Mouse (Mus musculus) thymus, postnatal 10 days (tissue): Measurements from ENCODE around the gene Hephl1.

Experiments used
- DNase-seq, 2 experiments: peaks; one replicate each; pipeline ENCODE4 v3.0.0; 2021; ENCODE audit warnings: low spot score in 2 of 2

The Hephl1 gene

DNA sequence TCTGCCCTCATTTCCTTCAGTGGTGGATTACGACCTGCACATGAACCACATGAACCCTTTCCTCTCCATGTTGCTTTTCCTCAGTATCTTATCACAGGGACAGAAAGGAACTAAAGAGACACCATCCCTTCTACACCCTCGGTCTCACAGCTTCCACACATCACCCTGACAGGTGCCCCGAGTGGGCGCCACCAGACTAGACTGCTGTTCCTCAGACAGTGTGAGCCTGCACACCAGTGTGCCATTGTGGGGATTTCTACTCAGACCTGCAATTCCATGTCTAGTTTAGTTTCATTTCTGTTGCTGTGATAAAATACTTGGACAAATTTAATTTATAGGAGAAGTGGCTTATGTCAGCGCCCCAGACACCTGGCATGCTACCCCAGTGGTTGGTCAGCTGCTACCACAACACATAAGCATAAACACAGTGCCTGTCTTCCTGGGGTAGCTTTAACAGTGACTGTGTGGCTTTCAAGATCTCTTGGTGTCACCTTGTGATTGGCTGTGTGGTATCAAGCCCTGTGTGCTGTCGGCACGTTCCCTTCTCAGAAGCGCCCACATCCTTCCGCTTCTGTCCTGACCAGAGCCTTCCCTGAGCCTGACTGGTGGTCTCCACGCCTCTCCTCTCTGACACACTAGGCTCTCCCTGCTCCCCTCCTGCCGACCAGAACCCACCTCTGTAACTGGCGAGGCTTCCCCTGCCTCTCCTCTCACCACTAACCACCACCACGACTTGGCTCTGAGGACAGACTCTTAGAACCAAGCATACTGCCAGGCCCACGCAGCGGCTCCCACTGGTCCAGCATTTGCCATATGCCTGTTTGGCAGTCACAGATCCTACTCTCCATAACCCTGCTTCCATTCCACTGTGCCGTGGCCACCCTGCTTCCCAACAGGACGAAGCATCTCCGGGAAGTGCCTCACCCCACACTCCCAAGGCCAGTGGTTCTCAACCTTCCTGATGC lies 93.8 kb downstream of the Hephl1 start:
- peak; percentile 66 to 73 for DNase-seq

DNA sequence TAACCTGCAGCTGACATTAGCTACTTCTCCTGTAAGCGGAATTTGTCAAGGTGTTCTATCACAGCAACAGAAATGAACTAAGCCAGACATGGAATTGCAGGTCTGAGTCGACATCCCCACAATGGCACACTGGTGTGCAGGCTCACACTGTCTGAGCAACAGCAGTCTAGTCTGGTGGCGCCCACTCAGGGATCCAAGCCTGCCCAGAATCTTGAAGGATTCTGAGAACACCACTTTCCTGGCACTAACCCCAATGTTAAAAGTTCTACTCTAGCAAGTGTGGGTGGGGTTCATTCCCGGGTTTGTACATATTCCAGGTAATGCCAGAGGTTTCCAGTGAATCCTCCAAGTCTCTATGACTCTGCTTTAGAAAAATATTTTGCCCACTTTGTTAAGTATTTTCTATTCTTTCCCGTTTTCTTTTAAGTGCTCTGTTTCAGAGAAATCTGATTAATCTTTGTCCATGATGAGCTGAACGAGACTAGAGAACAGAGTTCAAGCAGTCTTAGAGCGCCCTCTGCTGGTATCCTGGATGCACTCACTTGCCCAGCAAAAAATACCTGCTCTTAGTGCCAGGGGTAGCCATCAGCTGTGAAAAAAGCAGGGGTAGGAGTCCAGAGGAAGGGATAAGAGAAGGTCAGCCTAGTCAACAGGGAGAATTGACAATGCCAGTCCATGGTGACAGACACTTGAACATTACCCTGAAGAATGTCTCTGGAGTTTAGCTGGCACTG lies 96.5 kb downstream of the Hephl1 start:
- peak; percentile 62 to 90 for DNase-seq

DNA sequence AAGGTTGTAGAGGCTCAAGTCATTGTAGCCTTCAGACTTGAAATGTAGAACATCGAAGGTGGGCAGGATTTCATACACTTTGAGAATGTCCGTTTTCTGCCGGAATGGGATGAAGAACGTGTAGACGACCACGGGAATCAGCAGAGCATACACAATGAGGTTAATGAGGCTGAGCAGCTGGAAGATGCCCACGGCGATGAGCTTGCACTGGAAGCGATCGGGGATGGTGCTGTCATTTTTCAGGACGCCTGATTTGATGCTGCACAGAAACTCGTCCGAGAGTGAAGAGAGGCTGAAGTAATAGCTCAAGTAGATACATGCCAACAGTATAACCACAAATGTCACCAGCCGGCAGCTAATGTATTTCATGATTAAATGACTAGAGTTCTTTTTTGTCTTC lies 104.3 kb downstream of the Hephl1 start:
- DNase-seq = no peak

DNA sequence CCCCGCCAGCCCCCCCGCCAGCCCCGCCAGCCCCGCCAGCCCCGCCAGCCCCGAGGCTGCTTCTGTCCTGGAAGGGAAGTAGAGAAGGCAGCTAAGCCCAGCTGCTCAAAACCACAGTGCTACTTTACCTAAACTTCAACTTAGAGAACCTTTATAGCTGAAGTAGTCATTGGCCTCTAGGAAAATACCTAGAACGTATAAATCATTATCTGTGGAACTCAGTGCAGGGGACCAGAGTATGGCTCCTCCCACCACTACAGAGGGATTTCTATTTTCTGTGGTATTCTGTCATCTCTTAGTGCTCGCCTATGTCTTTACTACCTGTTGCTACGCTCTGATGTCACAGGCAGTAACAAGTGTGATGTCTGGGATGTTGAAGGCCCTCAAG lies 107.6 kb downstream of the Hephl1 start:
- DNase-seq = no peak

DNA sequence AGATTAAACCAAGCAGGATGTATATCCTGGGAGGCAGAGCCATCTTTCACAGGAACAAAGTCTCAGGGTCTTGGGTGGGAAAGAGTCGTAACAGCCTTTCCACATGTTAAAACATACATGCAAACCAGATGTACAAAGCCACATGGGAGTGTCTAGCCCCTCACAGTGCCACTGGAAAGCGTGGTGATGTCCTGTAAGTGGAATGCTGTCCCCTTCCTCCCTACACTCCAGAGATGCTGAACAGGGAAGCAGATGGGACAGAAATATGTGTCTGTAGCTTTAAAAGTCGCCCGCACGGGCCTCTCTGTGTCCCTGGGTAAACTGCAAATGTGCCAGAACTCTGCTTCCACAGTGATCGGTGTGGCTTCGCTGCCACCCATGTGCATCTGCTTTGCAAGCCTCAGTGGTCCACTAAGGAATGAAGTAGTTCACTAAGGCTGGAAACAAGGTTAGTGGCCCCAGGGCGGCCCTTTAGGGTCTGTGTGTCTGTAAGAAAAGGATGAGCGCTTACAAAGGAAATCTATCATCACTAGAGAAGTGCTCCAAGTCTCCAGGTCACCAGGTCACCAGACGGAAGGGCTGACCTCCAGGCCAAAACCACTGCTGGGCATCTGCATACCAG lies 108.1 kb downstream of the Hephl1 start:
- no peak for DNase-seq

DNA sequence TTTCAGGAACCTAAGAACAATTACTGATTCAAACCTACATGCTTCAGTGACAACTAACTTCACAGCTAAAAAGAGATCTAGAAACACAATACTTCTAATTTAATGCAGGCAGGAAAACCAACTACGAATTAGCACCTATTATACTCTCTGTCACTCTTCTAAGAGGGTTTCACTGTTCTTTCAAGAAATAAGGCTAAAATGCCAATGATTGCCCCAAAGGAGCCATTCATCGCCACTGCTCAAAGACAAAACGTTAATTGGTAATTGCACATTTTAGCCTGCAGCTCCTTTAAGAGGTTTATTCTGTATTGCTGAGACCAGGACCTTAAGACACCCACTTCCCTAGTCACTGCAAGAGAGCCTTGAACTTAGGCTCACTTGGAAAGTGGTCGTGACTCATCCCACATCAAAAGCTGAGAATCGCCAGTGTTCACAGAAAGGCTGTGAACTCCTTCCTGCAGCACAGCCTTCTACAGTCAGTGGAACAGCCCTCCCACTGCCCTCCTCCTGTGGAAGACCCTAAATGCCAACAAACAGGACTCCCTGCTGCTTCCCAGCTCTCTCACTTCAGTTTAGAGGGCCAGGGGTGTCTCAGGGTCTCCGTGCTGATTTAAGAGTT lies 108.8 kb downstream of the Hephl1 start:
- DNase-seq = no peak
